Mouse (Mus musculus) midbrain, embryonic 11.5 days (tissue): ENCODE results near the gene Rad51b. TPM values are rescaled to one million over a fixed set of nuclear protein-coding genes. Genes with fewer than 3 reads are reported as not detected.
A peak's percentile ranks its signal among the peaks of the same experiment; 100 is the strongest.

Experiments
- ATAC-seq: fragments of 200-750 bp; cut with Nextera tagmentation; 2 replicates; pipeline ENCODE4 v1.8.0; 2017; ENCODE audit warnings: moderate TSS enrichment, moderate library complexity; ENCODE audit not compliant: low FRiP score
- DNase-seq: peaks from one replicate; pipeline ENCODE4 v3.0.0; 2015; ENCODE audit warnings: low spot score; ENCODE audit errors: missing footprints
- H3K27ac ChIP-seq: fragments of 300-500 bp; sonication (generic); 2 replicates; pipeline ENCODE4 v1.5.1; 2014; ENCODE audit warnings: low read depth, low read length
- H3K27me3 ChIP-seq: fragments of 300-500 bp; sonication (generic); 2 replicates; pipeline ENCODE4 v1.6.1; 2014; ENCODE audit warnings: mild to moderate bottlenecking, low read length, moderate library complexity, mixed read lengths; ENCODE audit not compliant: control insufficient read depth, insufficient read depth
- H3K36me3 ChIP-seq: fragments of 300-500 bp; sonication (generic); 2 replicates; pipeline ENCODE4 v1.6.1; 2014; ENCODE audit warnings: mild to moderate bottlenecking, low read length, moderate library complexity, mixed read lengths; ENCODE audit not compliant: control insufficient read depth, insufficient read depth
- H3K4me1 ChIP-seq: fragments of 300-500 bp; sonication (generic); 2 replicates; pipeline ENCODE4 v1.6.1; 2014; ENCODE audit warnings: low read length; ENCODE audit not compliant: control insufficient read depth, insufficient read depth
- H3K4me2 ChIP-seq: fragments of 300-500 bp; sonication (generic); 2 replicates; pipeline ENCODE4 v1.6.1; 2014; ENCODE audit warnings: mild to moderate bottlenecking, moderate library complexity
- H3K4me3 ChIP-seq: fragments of 300-500 bp; sonication (generic); 2 replicates; pipeline ENCODE4 v1.5.1; 2014; ENCODE audit warnings: low read depth, low read length
- H3K9ac ChIP-seq: fragments of 300-500 bp; sonication (generic); 2 replicates; pipeline ENCODE4 v1.6.1; 2014; ENCODE audit warnings: low read length
- H3K9me3 ChIP-seq: fragments of 300-500 bp; sonication (generic); 2 replicates; pipeline ENCODE4 v1.6.1; 2016; ENCODE audit warnings: low read length; ENCODE audit not compliant: control insufficient read depth
- WGBS: fragments of 180-500 bp; shearing (Covaris S2); extraction: QIAGEN DNeasy Blood & Tissue Kit; methylation state at CpG from one replicate; pipeline ENCODE4 v1.1.7; 2014; 5-methylcytosine and 5-hydroxymethylcytosine counted together
- polyA plus RNA-seq: library from polyadenylated mRNA; unstranded; fragments of >200 nt; fragmentation: Nextera tagmentation; extraction: Ambion mirVana; gene quantifications from 2 replicates; pipeline ENCODE4 v1.2.1, GENCODE M21; 2014

Rad51b gene
- polyA plus RNA-seq, 1 experiment from 2014 or later = 6.9 TPM

- H3K4me3 ChIP-seq = no peak overlapping the region
- H3K4me2 ChIP-seq = no peak overlapping the region
- H3K9me3 ChIP-seq = no peaks in the 10 kb centered on the region
- DNase-seq (no peak), ATAC-seq (no peak)
- H3K4me1 ChIP-seq = peaks cover 24% of the 10 kb centered on the region
- no peaks in the 10 kb centered on the region for H3K36me3 ChIP-seq
- peak overlapping the region; percentile 22; the same call in 1 of the 2 replicates for H3K9ac ChIP-seq
- H3K27ac ChIP-seq = no peak overlapping the region
- WGBS = 65% methylated on average over 5 of the region's 5 CpGs
- H3K27me3 ChIP-seq = no peaks in the 10 kb centered on the region
These were observed 331.2 kb downstream of the Rad51b start for GRCm38 (mm10) chr12:79628121-79628774.

GRCm38 (mm10) chr12:79629945-79630850 is 333.1 kb downstream of the Rad51b start:
- DNase-seq = no peak
- WGBS = 89% methylated on average over 7 of the region's 7 CpGs
- no peak overlapping the region for H3K9ac ChIP-seq

GRCm38 (mm10) chr12:79633458-79634106 is 336.5 kb downstream of the Rad51b start:
- Histone ChIP-seq H3K9me3 (no peaks in the 10 kb centered on the region; the same call in 1 of the 2 replicates), H3K4me2 (no peak overlapping the region), H3K27me3 (no peaks in the 10 kb centered on the region), H3K4me1 (no peaks in the 10 kb centered on the region), H3K36me3 (no peaks in the 10 kb centered on the region), H3K27ac (no peak overlapping the region), H3K9ac (no peak overlapping the region), H3K4me3 (no peak overlapping the region)
- 89% methylated on average over 9 of the region's 9 CpGs for WGBS
- ATAC-seq (no peak), DNase-seq (no peak)

More at GRCm38 (mm10) chr12:79629945-79630850, 333.1 kb downstream of the Rad51b start:
- Histone ChIP-seq H3K27ac (no peak overlapping the region), H3K4me1 (peaks cover 19% of the 10 kb centered on the region), H3K9me3 (no peaks in the 10 kb centered on the region), H3K4me3 (no peak overlapping the region), H3K27me3 (no peaks in the 10 kb centered on the region), H3K4me2 (no peak overlapping the region), H3K36me3 (no peaks in the 10 kb centered on the region)
- ATAC-seq = no peak

GRCm38 (mm10) chr12:79641570-79642285 is 344.6 kb downstream of the Rad51b start:
- no peak for ATAC-seq
- no peak overlapping the region for H3K27ac ChIP-seq
- H3K4me2 ChIP-seq = no peak overlapping the region

GRCm38 (mm10) chr12:79642715-79643114 is 345.6 kb downstream of the Rad51b start:
- Histone ChIP-seq H3K36me3 (no peaks in the 10 kb centered on the region), H3K27me3 (no peaks in the 10 kb centered on the region), H3K9ac (no peak overlapping the region), H3K9me3 (no peaks in the 10 kb centered on the region), H3K4me3 (no peak overlapping the region), H3K4me2 (no peak overlapping the region), H3K27ac (no peak overlapping the region), H3K4me1 (peaks cover 4% of the 10 kb centered on the region; the same call in 1 of the 2 replicates)
- no peak for DNase-seq
- 96% methylated on average over 5 of the region's 5 CpGs for WGBS
- no peak for ATAC-seq

More at GRCm38 (mm10) chr12:79641570-79642285, 344.6 kb downstream of the Rad51b start:
- H3K36me3 ChIP-seq = no peaks in the 10 kb centered on the region
- no peak overlapping the region for H3K9ac ChIP-seq
- H3K9me3 ChIP-seq = no peaks in the 10 kb centered on the region
- no peak overlapping the region for H3K4me3 ChIP-seq
- peaks cover 4% of the 10 kb centered on the region; the same call in 1 of the 2 replicates for H3K4me1 ChIP-seq
- DNase-seq = no peak
- no peaks in the 10 kb centered on the region for H3K27me3 ChIP-seq
- 57% methylated on average over 7 of the region's 7 CpGs for WGBS

GRCm38 (mm10) chr12:79645656-79646055 is 348.6 kb downstream of the Rad51b start:
- Histone ChIP-seq H3K4me1 (peaks cover 9% of the 10 kb centered on the region; the same call in 1 of the 2 replicates), H3K27me3 (no peaks in the 10 kb centered on the region), H3K9ac (no peak overlapping the region), H3K4me2 (no peak overlapping the region), H3K4me3 (no peak overlapping the region), H3K27ac (no peak overlapping the region), H3K9me3 (no peaks in the 10 kb centered on the region), H3K36me3 (no peaks in the 10 kb centered on the region)
- ATAC-seq = no peak
- no peak for DNase-seq
- WGBS = 93% methylated on average over 4 of the region's 4 CpGs

GRCm38 (mm10) chr12:79646646-79647164 is 349.6 kb downstream of the Rad51b start:
- peaks cover 6% of the 10 kb centered on the region; the same call in 1 of the 2 replicates for H3K4me1 ChIP-seq
- no peak overlapping the region for H3K27ac ChIP-seq
- 88% methylated on average over 9 of the region's 9 CpGs for WGBS
- no peak overlapping the region for H3K4me3 ChIP-seq
- no peaks in the 10 kb centered on the region for H3K36me3 ChIP-seq
- no peak overlapping the region for H3K4me2 ChIP-seq
- no peaks in the 10 kb centered on the region for H3K9me3 ChIP-seq
- no peak for DNase-seq
- no peak for ATAC-seq
- no peaks in the 10 kb centered on the region for H3K27me3 ChIP-seq
- no peak overlapping the region for H3K9ac ChIP-seq

- 90% methylated on average over 6 of the region's 6 CpGs for WGBS
- Histone ChIP-seq H3K36me3 (no peaks in the 10 kb centered on the region), H3K4me1 (peaks cover 5% of the 10 kb centered on the region; the same call in 1 of the 2 replicates), H3K27me3 (no peaks in the 10 kb centered on the region), H3K9me3 (no peaks in the 10 kb centered on the region), H3K4me2 (no peak overlapping the region), H3K27ac (no peak overlapping the region), H3K4me3 (no peak overlapping the region), H3K9ac (no peak overlapping the region)
- no peak for ATAC-seq
- no peak for DNase-seq
These were observed 350.3 kb downstream of the Rad51b start for GRCm38 (mm10) chr12:79647382-79647781.
